Mouse (Mus musculus) forebrain, embryonic 11.5 days (tissue): ENCODE data around the gene Hmox1. TPM values are rescaled to one million over a fixed set of nuclear protein-coding genes. Genes with fewer than 3 reads are reported as not detected.

ENCODE experiments used
- ATAC-seq: fragments of 200-750 bp; cut with Nextera tagmentation; replicated peaks from 2 replicates; pipeline ENCODE4 v1.8.0; 2017; ENCODE audit warnings: moderate TSS enrichment; ENCODE audit not compliant: low FRiP score
- DNase-seq: peaks from one replicate; pipeline ENCODE4 v3.0.0-alpha.2; 2017; ENCODE audit warnings: low spot score
- H3K27ac ChIP-seq: fragments of 300-500 bp; sonication (generic); 2 replicates; pipeline ENCODE4 v1.5.1; 2014; ENCODE audit warnings: low read depth, low read length
- H3K27me3 ChIP-seq: fragments of 300-500 bp; sonication (generic); 2 replicates; pipeline ENCODE4 v1.6.1; 2014; ENCODE audit warnings: mild to moderate bottlenecking, low read length, mixed read lengths; ENCODE audit not compliant: control insufficient read depth, insufficient read depth
- H3K36me3 ChIP-seq: fragments of 300-500 bp; sonication (generic); 2 replicates; pipeline ENCODE4 v1.6.1; 2014; ENCODE audit warnings: mild to moderate bottlenecking, low read length, moderate library complexity, mixed read lengths; ENCODE audit not compliant: control insufficient read depth, insufficient read depth
- H3K4me1 ChIP-seq: fragments of 300-500 bp; sonication (generic); replicated peaks from 2 replicates; pipeline ENCODE4 v1.6.1; 2014; ENCODE audit warnings: low read length, mixed read lengths; ENCODE audit not compliant: control insufficient read depth, insufficient read depth
- H3K4me2 ChIP-seq: fragments of 300-500 bp; sonication (generic); 2 replicates; pipeline ENCODE4 v1.6.1; 2014; ENCODE audit warnings: low read depth, mild to moderate bottlenecking, low read length, moderate library complexity, mixed read lengths; ENCODE audit not compliant: severe bottlenecking
- H3K4me3 ChIP-seq: fragments of 300-500 bp; sonication (generic); 2 replicates; pipeline ENCODE4 v1.5.1; 2014; ENCODE audit warnings: low read depth, low read length
- H3K9ac ChIP-seq: fragments of 300-500 bp; sonication (generic); 2 replicates; pipeline ENCODE4 v1.6.1; 2014; ENCODE audit warnings: low read length
- H3K9me3 ChIP-seq: fragments of 300-500 bp; sonication (generic); 2 replicates; pipeline ENCODE4 v1.6.1; 2016; ENCODE audit warnings: low read length, mixed read lengths; ENCODE audit not compliant: control insufficient read depth
- WGBS: fragments of 180-500 bp; shearing (Covaris S2); extraction: QIAGEN DNeasy Blood & Tissue Kit; methylation state at CpG from one replicate; pipeline ENCODE4 v1.1.7; 2014; 5-methylcytosine and 5-hydroxymethylcytosine counted together
- polyA plus RNA-seq: library from polyadenylated mRNA; unstranded; fragments of >200 nt; fragmentation: Nextera tagmentation; extraction: Ambion mirVana; gene quantifications from 2 replicates; pipeline ENCODE4 v1.2.1, GENCODE M21; 2014

Hmox1 gene
- polyA plus RNA-seq, 1 experiment from 2014 or later = 9.1 TPM

- Histone ChIP-seq H3K4me3 (no peak overlapping the region), H3K27me3 (no peaks in the 10 kb centered on the region), H3K4me1 (no peaks in the 10 kb centered on the region), H3K4me2 (no peak overlapping the region), H3K36me3 (no peaks in the 10 kb centered on the region), H3K9ac (no peak overlapping the region), H3K27ac (no peak overlapping the region), H3K9me3 (no peaks in the 10 kb centered on the region)
- ATAC-seq (no peak), DNase-seq (no peak)
- 81% methylated on average over 6 of the region's 6 CpGs for WGBS
Observed at GRCm38 (mm10) chr8:75067287-75067686, 26.1 kb upstream of the Hmox1 start.

- Histone ChIP-seq H3K36me3 (no peaks in the 10 kb centered on the region), H3K9ac (no peak overlapping the region), H3K4me1 (no peaks in the 10 kb centered on the region), H3K9me3 (no peaks in the 10 kb centered on the region), H3K4me2 (no peak overlapping the region), H3K27ac (no peak overlapping the region), H3K4me3 (no peak overlapping the region), H3K27me3 (no peaks in the 10 kb centered on the region)
- no peak for DNase-seq
- ATAC-seq = no peak; the same call in 1 of the 2 replicates
- WGBS = 88% methylated on average over 1 of the region's 1 CpGs
Observed at GRCm38 (mm10) chr8:75070297-75070696, 23.1 kb upstream of the Hmox1 start.

- DNase-seq (peak; percentile 84), ATAC-seq (peak; percentile 79)
- Histone ChIP-seq H3K4me1 (no peaks in the 10 kb centered on the region), H3K27me3 (no peaks in the 10 kb centered on the region), H3K9me3 (no peaks in the 10 kb centered on the region), H3K4me2 (no peak overlapping the region), H3K36me3 (no peaks in the 10 kb centered on the region), H3K27ac (no peak overlapping the region), H3K4me3 (no peak overlapping the region), H3K9ac (no peak overlapping the region)
- WGBS = 29% methylated on average over 4 of the region's 4 CpGs
Observed at GRCm38 (mm10) chr8:75071627-75072346, 21.6 kb upstream of the Hmox1 start.

- Histone ChIP-seq H3K27me3 (no peaks in the 10 kb centered on the region), H3K27ac (no peak overlapping the region), H3K4me1 (no peaks in the 10 kb centered on the region), H3K36me3 (no peaks in the 10 kb centered on the region), H3K9ac (no peak overlapping the region), H3K4me2 (no peak overlapping the region), H3K4me3 (no peak overlapping the region), H3K9me3 (no peaks in the 10 kb centered on the region)
- ATAC-seq = no peak
- no peak for DNase-seq
- 87% methylated on average over 1 of the region's 1 CpGs for WGBS
Observed at GRCm38 (mm10) chr8:75074876-75075275, 18.5 kb upstream of the Hmox1 start.

GRCm38 (mm10) chr8:75078215-75078614, 15.2 kb upstream of the Hmox1 start:
- DNase-seq = no peak
- H3K27ac ChIP-seq = no peak overlapping the region
- H3K4me2 ChIP-seq = no peak overlapping the region
- no peak overlapping the region for H3K4me3 ChIP-seq
- H3K4me1 ChIP-seq = no peaks in the 10 kb centered on the region
- H3K9ac ChIP-seq = no peak overlapping the region
- H3K27me3 ChIP-seq = no peaks in the 10 kb centered on the region
- 74% methylated on average over 1 of the region's 1 CpGs for WGBS
- no peaks in the 10 kb centered on the region for H3K9me3 ChIP-seq
- ATAC-seq = no peak
- H3K36me3 ChIP-seq = no peaks in the 10 kb centered on the region

- Histone ChIP-seq H3K9ac (no peak overlapping the region), H3K36me3 (no peaks in the 10 kb centered on the region), H3K4me3 (no peak overlapping the region), H3K4me2 (no peak overlapping the region), H3K27me3 (no peaks in the 10 kb centered on the region), H3K9me3 (no peaks in the 10 kb centered on the region), H3K4me1 (no peaks in the 10 kb centered on the region), H3K27ac (no peak overlapping the region)
- DNase-seq = no peak
- 97% methylated on average over 9 of the region's 9 CpGs for WGBS
- ATAC-seq = no peak
Observed at GRCm38 (mm10) chr8:75078851-75079250, 14.6 kb upstream of the Hmox1 start.

- Histone ChIP-seq H3K4me2 (no peak overlapping the region), H3K9ac (no peak overlapping the region), H3K36me3 (no peaks in the 10 kb centered on the region), H3K27me3 (no peaks in the 10 kb centered on the region), H3K4me1 (no peaks in the 10 kb centered on the region), H3K4me3 (no peak overlapping the region), H3K9me3 (no peaks in the 10 kb centered on the region), H3K27ac (no peak overlapping the region)
- 82% methylated on average over 9 of the region's 9 CpGs for WGBS
- DNase-seq (no peak), ATAC-seq (no peak)
Observed at GRCm38 (mm10) chr8:75081364-75082040, 11.9 kb upstream of the Hmox1 start.

- no peak overlapping the region for H3K9ac ChIP-seq
- no peak for ATAC-seq
- H3K4me1 ChIP-seq = no peaks in the 10 kb centered on the region
- H3K4me2 ChIP-seq = no peak overlapping the region
- H3K27ac ChIP-seq = no peak overlapping the region
- no peak for DNase-seq
- WGBS = 87% methylated on average over 6 of the region's 6 CpGs
- no peaks in the 10 kb centered on the region for H3K36me3 ChIP-seq
- H3K4me3 ChIP-seq = no peak overlapping the region
- H3K27me3 ChIP-seq = no peaks in the 10 kb centered on the region
- H3K9me3 ChIP-seq = no peaks in the 10 kb centered on the region
Observed at GRCm38 (mm10) chr8:75082181-75082805, 11.1 kb upstream of the Hmox1 start.
